Mouse (Mus musculus) cerebellum, adult 2 months (tissue): Measurements from ENCODE around the gene Dnah7a.

Experiments
- CTCF ChIP-seq: fragments of 200-500 bp; IDR thresholded peaks from 2 replicates; pipeline ENCODE4 v1.5.1; 2011; ENCODE audit warnings: low read depth, mild to moderate bottlenecking, control low read depth, low read length, moderate library complexity, borderline replicate concordance; ENCODE audit not compliant: insufficient read depth
- POLR2A ChIP-seq: fragments of 200-500 bp; IDR thresholded peaks from 2 replicates; pipeline ENCODE4 v1.6.1; 2011; ENCODE audit warnings: low read length, control low read depth, borderline replicate concordance; ENCODE audit not compliant: insufficient read depth

DNA sequence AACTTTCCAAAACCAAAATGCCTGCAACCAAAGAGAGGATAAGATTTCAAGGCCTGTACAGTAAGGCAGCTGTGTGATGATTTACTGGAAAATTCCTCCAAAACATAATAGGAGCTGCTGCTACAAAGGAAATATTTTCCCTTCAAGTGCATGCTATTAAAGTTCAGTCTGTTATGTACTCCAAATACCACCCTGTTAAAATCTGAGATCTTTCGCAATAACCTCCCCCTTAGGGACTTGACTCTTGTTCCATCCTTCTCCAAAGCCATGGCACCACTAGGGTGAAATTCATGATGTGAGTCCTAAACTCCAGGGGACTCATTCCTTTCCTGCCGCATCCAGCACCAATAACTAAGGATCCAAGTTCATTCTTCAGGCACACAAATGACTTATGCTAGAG is 20.3 kb upstream of the Dnah7a start:
- TF ChIP-seq CTCF (no peak), POLR2A (no peak)
